Mouse (Mus musculus): Measurements from ENCODE around the gene Abcc9. TPM values are rescaled to one million over a fixed set of nuclear protein-coding genes. Genes with fewer than 3 reads are reported as not detected.

Gene Abcc9
- total RNA-seq (2021) = 100 to 1,000 TPM; 236 to 257 TPM
- long read RNA-seq, experiment 1, full-length matches to known transcripts = 29 of 63 reads
- long read RNA-seq, experiment 1, partial matches to known transcripts = 24 of 63 reads
- long read RNA-seq, experiment 1, other reads (novel, unspliced or antisense) = 10 of 63 reads
- long read RNA-seq, experiment 2, full-length matches to known transcripts = 7 of 22 reads
- long read RNA-seq, experiment 2, partial matches to known transcripts = 11 of 22 reads
- long read RNA-seq, experiment 2, other reads (novel, unspliced or antisense) = 4 of 22 reads

DNA sequence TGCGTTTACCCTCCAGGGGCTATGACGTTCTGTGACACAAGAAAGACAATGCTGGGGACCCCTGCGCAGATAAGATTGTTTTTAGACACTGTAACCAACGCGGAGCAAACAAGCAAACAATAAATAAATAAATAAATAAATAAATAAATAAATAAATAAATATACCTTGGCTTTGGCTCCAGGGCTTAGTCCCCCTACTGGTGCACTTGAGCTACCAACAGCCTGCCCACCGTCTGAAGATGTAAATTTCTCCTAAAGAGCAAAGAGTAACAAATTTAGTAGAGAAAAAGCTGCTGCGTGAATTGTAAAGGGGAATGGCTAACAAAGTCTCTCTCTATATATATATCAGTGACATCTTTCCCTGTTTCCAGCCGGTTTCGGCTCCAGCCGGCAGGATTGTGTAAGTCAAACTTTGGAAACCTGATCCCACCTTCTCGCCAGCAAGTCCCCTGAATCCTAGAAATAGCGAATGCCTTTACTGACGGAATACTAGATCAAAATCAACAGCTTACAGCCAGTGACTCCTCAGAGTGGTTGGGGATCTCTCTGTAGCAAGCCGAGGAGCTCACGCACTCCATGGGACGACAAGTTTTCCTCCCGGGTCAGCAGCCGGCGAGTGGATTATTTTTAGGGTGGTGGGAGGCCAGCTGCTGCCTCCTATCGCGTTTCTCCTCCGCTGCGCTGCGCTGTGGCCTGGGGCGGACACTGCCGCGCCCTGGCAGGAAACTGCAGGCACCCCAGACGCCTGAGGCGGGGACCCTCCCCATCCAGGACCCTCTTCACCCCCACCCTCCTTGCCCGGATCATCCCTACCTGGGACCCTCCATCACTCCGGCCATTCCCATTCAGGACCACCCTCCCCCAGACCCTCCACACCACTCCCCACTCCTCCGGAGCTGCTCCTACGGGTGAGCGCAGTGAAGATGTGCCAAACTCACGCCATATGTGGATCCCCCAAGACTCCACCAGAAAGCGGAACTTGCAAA lies at the start of gene Abcc9:
Gene Abcc9 (minus strand): TSS at position 664 of the 986 bp plus-strand sequence.
- DNase-seq = peak; percentile 63 to 74

DNA sequence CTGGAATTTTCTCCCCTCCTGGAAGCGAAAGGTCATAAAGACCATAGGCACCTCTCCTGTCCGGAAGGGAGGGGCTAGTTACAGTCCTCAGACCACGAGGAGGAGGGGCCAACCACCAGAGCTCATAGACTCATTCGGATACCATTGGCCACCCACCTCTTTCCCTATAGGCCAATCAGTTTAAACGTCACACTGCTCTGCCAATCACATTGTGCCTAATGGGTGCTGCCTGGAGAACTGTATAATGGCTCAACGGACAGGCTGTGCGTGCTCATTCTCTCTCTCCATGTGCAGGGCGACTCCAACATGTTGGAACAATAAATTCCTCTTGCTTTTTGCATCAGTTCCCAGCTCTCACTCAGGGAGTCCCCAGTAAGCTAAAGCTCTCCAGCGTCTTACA lies 49.2 kb upstream of the Abcc9 start:
- no peak for DNase-seq

DNA sequence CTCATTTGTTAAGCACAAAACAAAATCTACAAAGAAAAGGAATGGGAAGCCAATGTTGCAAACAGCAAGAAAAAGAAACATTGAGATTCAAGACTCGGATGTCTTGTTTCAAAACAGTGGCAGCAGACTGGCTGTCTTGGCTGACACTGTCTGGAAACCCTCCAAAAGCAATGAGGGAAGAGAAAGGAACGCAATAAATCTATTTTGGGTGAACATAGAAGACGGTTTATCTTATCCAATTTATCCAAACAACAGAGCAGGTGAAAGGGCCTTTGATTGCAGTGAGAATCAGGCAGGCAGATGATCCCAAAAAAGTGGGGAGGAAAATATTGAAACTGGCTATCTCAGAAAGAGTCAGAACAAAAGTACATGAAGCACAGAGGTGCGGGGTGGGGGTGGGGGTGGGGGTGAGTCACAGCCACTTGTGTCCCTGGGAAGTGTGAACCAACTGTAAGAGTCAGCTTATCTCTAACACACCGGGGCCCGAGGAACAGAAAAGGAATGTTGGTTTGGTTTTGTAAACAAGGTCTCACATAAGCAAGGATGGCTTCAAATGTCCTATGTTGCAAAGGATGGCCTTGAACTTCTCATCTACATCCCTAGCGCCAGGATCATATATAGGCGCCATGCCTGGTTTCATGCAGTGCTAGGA lies 46.1 kb upstream of the Abcc9 start:
- DNase-seq = peak; percentile 63 to 64

DNA sequence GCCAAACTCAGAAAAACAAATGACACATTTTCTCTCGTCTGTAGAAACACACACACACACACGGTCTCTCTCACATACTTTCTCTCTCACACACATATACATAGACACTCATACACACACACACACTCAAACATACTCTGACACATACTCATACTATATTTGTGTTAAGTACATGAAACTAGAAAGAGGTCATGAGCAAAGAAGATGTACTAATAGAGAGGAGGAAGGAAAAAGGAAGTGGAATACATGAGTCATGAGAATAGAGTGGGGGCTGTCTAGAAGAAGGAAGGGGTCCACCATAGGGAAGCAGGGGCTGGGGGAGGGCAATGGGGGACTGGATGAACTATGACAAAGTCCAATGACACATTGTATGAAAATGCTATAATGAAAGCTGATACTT lies 45.0 kb upstream of the Abcc9 start:
- DNase-seq = no peak

DNA sequence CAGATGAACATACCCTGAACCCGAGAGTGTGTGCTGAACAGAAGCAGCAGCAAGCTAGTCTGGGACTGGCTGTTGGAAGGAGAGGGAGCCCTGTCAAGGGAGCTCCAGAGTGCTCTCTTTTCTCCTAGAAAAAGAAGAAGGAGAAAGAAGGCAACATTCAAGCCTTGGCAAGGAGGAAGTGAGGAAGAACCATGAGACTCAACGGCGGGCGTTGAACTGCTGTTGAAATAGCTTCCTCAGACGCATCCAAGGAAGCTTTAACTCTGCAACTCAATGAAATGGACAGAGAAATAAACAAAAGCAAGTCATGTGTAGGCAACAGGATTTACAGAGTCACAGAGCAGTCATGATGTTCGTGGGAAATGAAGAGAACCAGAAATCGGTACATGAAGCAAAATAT lies 44.6 kb upstream of the Abcc9 start:
- DNase-seq = no peak

DNA sequence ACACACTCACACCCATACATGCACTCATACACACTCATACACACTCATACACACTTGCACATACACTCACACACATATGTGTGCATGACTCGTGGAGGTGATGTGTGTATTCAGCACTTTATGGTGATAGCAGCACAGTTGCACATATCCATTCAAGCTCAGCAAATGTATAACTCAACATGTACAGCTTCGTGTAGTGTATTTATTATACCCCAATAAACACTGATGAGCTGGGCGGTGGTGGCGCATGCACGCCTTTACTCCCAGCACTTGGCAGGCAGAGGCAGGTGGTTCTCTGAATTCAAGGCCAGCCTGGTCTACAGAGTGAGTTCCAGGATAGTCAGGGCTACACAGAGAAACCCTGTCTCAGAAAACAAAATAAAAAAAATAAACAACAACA lies 43.4 kb upstream of the Abcc9 start:
- DNase-seq = no peak

DNA sequence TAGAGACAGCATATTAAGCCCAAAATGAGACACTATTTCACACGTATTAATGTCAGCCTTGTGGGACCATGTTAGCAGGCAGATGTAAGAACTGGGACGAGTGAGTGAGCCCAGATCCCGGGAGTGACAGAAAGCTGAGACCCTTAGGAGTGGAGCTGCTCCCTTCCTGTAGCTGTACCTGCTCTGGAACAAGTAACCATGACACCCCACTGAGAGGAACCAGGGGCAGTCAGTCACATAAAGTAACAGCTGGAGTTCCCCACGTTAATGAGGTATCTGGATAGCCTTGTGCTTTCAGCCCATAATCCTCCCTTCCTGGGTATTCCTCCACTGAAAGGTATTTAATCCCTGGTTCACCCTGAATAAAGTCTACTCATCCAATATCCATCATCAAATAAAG lies 41.1 kb upstream of the Abcc9 start:
- no peak for DNase-seq

DNA sequence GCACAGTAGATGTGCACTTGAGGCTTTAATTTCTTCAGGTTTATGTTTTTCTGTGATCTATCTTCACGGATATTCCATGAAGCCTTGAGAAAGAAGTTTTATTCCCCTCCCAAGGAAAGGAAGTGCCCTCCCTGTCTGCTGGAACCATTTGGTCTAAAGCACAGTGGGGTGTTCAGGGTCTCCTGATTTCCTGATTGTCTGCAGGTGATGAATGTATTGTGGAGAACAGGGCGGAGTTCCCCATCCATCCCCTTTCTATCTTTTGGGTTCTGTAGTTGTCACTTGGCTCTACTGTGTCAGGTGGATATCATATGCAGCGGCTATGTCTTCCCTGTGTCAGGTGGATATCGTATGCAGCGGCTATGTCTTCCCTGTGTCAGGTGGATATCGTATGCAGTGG lies 39.6 kb upstream of the Abcc9 start:
- DNase-seq = no peak

DNA sequence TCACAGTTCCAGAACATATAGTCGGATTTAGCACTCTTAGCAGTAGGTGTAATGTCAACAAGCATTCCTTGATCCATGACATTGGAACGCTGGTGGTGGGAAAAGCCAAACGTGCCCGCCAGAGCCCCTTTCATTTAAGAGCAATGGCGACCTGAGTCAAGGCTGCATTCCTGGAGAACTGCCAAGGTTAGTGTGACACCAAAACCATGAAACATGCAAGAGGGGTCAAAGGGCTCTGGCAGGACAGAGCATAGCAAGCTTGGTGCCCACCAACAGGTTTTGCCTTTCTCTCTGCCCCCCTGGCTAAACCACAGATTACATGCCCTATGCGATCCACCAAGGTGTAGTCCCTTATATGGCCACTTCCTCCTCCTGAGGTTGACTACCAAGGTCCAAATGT lies 36.5 kb upstream of the Abcc9 start:
- DNase-seq = no peak

DNA sequence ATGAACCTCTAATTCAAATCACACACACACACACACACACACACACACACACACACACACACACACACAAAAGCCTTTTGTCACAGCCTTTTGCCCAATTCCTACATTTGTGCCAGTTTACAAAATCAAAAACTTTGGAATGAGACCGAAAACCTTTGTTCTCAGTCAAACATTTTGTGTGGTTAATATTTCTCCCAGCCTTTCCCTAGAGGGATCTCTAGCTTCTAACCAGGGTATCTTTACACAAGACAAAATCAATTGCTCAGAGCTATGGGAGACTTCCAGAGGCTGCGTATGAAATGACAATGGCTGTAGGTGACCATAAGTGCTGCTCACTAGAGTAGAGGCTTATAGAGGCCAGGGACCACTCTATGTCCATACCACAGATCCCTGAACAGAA lies 36.1 kb upstream of the Abcc9 start:
- DNase-seq = no peak

DNA sequence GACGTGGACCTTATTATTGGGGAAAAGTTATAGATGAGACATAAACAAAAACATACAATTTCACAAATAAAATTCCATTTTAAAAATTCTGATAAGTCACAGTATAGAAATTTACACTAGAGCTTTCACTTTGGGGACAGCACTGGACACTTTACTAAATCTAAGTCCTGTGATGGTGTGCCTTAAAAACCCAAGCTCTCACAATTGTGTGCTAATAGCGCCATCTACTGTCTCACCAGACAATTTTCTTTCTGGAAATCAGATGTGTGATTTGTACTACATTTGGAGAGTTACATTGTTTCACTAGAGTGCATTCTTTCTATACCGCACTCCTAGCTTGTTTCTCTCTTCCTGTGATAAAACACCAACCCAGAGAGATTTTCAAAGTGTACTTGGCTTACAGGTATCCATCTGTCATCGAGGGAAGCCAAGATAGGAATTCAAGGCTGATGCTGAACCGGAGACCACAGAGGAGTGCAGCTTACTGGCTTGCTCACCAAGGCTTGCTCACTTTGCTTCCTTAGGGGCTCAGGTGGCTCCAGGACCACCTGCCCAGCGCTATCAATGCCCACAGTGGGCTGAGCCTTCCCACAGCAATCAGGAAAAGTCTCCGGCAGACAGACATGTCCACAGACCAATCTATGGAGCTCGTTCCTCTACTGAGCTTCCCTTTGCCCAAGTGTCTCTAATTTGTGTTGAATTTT lies 33.3 kb upstream of the Abcc9 start:
- DNase-seq = peak; percentile 54 to 79

DNA sequence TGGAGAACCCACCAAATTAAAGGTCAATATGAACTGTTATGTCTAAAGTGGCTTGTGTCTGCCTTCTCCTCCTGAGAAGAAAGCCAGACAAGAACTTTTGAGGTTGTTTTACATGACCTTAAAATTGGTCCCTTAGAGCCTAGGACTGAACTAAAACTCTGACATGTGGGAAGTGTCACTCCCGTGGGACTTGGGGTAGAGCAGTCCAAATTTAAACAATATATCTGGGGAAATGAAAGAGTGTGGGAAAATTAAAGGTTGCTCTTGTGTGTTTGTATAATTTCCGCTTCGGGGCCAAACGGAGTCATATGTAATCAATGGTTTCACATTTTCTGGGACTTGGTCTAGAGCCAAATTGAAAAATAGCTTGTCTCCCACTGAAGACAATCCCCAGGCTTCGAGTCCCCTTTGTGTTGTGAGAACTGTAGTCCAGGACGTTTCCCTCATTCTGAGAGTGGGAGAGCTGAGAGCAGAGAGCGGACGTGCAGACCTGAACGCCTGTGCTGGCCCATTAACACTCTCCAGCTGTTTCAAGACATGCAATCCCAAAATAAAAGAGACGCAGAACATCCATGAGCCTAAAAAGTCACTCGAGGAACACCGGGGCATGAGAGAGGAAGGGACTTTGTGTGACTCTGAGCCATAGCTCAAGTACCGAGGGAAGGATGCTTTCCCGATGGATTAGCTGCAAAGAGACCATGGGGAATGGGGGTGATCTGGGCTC lies 30.6 kb upstream of the Abcc9 start:
- peak in 1 of 2 experiments; percentile 67 for DNase-seq

DNA sequence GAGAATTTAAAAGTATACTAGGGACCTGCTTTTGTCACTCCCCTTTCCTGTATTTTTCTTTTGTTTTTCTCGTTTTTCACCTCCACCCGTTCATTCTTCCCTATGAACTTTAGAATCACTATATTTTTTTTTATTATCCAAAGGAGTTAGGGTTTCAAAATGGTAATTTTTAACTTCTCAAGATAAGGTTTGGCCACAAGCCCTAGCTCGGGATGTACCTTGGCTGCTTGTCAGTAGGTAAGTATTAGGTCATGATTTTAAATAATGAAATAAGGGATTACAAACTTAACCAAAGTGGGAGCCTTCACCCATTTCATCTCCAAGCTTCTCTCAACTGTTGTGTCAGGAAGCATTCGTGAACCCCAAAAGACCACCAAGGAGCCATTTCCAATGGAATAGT lies 23.9 kb upstream of the Abcc9 start:
- DNase-seq = no peak

DNA sequence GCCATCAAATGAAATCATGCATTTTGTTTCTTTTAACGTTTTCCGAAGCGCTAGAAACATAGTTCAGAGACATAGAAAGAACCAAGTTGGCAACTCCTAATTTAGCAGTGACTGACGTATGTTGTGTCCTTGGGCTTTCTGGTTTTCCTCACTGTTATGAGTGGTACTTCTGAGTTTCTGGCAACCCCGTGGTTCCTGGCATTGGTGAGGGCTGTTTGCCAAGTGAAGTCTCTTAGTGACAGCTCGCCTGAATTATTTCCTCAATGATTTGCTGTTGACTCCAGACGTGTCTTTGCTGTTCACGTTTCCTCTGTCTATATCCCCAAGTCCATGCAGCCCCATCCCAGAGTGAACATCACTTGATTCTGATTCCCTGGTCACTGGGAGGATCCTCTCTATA lies 19.6 kb upstream of the Abcc9 start:
- DNase-seq = peak; percentile 22 to 44

DNA sequence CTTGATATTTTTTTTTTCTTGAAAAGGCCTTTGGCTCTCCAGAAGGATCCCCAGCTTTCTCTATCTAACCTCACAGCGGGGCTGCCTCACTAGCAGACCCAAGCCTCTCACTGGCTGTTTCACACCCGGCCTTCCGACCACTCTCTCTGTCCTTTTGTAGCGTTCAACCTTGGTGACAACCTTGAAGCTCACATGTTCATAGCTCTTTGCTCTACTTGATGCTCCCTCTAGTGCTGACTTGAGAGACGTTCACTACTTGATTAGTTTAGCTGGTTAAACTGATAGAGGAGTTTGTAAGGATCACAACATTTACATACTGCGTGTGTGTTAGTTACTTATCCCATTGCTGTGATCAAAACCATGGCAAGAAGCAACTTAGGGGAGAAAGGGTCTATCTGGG lies 18.5 kb upstream of the Abcc9 start:
- DNase-seq = no peak

DNA sequence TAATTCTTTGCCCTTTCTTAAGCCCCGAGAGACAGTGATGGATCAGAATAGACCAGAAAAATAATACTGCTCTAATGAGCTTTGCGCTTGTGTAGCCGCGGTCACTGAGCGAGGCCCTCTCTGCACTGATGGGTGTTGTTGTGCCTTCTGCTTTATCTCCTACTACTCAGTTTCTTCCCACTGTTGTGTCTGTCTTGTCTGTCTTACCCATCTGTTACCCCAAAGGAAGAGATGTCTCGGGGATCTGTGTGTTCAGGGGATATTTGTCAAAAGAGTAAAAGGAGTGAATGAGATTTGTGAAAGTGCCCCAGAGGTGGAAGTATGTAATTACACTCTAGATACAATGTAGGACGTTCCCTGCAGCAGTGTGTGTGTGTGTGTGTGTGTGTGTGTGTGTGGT lies 16.1 kb upstream of the Abcc9 start:
- DNase-seq = no peak

DNA sequence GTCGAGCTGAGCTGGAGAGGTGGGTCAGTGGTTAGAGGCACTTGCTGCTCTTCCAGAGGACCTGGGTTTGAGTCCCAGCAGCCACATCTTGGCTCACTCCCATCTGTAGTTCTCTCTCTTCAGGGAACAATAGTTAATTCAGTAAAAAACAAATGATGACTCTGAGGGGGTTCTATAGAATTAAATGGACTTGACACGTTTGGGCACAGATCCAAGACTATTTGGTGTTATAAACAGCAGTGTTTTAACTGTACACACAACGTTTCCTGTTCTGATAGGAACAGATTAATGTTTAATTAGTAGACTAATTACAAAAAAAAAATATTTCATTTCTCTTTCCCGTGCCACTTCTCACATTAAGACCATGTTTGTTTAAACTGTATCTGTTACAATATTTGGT lies 15.1 kb upstream of the Abcc9 start:
- no peak for DNase-seq

DNA sequence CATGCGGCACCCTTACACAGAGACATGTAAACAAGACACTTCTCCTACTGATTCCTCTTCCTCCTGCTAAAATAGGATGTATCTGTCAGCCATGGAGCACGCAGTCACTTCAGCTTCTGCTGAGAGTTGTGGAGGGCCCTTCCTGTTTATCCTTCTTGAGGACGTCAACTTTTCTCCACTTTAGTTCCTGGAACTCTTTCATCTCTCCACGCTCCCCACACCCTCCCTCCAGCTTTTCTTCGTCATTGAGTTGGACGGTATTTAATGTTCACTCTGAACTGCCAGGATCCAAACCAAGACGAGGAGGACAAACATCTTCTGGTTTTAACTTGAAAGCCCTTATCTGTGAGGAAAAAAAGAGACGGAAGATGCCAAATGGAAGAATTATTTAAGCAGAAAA lies 12.9 kb upstream of the Abcc9 start:
- DNase-seq = peak; percentile 54 to 61

DNA sequence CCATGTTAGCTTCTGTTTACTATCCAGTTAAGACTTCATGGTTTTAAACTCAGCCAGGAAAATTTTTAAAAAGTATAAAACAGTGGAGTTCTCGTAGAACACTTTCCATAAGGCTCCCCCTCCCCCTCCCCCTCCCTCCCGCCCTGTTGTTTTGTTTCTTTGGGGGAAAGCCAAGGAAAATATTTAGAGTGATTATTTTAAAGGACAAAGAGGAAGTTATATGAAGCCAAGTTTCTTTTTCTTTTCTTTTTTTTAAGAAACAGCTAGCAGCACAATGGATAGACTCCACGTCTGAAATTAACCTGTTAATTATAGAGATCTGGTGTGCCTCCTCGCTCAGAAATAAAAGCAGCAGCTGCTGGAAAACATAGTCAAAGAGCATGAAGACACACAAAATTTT lies 9.0 kb upstream of the Abcc9 start:
- DNase-seq = no peak

DNA sequence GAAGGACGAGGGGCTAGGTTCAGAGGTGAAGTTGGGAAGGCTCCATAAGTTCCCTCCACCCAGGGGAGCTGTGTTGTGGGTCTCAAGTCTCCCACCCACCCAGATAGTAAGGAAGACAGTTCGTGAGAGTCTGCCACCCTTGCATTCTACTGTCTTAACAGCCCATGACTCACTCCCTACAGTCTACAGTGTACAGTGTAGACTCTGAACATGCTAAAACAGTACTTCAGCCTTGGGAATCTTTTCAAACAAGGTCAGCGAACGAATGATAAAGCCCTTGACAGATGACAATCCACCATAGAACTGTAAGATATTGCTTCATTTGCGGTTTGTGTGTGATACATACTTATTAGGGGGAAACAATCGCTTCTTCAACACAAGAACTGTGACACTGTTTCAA lies 8.6 kb upstream of the Abcc9 start:
- no peak for DNase-seq

DNA sequence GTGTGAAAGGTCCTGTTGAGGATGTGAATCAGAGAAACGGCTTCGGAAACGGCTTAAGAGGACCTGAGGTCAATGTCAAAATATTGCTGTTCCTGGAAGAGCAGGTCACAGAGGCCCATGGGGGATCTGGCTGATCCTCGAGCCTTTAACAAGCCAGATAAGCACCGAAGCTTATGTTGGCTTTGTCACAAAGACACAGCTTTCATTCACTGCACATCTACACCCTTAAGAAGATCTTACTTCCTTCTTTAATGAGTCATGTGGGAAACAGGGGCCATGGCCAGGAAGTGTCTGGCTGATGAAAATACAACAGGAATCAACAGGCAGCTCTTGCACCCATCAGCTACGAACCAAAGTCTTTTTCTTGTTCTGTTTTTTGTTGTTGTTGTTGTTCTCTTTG lies 6.3 kb upstream of the Abcc9 start:
- peak in 1 of 2 experiments; percentile 47 for DNase-seq

DNA sequence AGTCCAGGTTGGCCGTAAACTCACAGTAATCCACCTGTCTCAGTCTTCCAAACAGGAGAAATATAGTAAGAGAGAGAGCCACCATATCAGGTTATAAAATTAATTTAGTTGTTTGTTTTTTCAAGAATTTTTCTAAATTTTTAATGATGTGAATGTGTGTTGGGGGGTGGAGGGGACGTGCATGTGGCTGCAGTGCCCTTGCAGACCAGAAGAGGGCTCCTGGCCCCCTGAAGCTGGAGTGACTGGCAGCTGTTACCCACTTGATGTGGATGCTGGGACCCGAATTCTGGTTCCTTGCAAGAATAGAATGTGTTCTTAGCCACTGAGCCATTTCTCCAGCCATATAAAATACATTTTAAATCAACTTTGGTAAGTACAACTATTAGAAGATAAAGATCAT lies 4.6 kb upstream of the Abcc9 start:
- no peak for DNase-seq

Measured in heart, adult 18-20 months (tissue).